Mouse (Mus musculus) cerebellum, adult 9-11 months (tissue): ENCODE data around the gene Rusc1.

Experiments
- DNase-seq: peaks from one replicate; pipeline ENCODE4 v3.0.0; 2022

The Rusc1 gene

GRCm38 (mm10) chr3:89093175-89093574 lies at the start of gene Rusc1:
Gene Rusc1, minus strand, starts transcription at chr3:89093311.
- DNase-seq, result peak; percentile 96

- no peak for DNase-seq
Observed at GRCm38 (mm10) chr3:89136365-89136764, 43.3 kb upstream of the Rusc1 start.

DNA sequence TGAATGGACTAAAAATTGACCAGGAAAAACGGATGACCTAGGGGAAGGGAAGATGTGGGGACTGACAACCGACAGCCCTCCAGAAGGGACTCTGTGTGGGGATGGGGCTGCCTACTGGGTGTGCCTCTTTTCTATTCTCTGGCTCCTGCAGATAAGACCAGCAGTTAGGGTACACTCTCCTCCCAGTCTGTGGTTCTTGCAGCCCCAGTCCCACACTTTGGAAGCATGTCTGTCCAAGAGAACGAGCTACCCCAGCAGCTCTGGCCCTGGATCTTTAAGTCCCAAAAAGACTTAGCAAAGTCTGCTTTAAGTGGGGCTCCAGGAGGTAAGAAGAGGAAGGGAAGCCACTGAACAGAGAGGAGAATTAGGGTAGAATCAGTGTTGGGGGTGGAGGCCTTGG lies 42.8 kb upstream of the Rusc1 start, which contains the start of gene Pklr:
TSS of gene Pklr (plus strand) at position 185 of the 400 bp plus-strand sequence.
- DNase-seq, result no peak

GRCm38 (mm10) chr3:89133752-89134151 lies 40.6 kb upstream of the Rusc1 start:
- DNase-seq, result no peak

- DNase-seq, result no peak
Observed at GRCm38 (mm10) chr3:89133063-89133450, 39.9 kb upstream of the Rusc1 start.

DNA sequence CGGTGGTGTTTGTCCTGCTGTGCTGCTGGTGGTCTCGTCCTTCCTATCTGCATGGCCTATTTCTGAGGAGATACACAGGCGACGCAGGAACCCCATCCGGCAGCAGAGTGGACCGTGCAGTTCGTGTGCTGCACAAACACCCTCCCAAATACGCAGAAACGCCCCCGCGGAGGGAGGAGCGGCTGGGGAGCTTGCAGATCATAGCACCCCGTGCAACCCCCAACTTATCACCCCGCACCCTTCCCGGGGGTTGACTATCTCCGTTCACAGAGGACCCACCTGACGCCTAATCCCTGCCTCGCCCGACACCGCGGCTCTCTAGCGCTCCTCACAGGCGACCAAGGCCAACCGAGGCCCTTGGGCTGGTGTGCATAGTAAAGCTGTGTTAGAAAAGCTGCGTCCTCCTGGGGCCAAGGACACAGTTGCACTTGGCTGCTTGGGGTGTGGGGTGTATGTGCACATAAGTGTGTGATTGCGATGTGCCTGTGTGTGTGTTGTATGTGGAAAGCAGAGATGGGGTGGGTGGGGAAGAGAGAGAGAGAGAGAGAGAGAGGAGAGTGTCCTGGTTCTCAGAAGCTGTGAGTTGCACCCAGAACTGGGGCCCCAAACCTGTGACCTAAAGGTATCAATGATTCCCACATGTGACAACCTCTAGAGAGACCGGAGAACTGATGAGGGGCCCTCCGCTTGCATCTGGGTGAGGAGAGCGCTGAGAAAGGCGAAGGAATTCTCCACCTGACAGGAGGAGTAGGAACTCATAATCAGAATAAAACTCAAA lies 39.4 kb upstream of the Rusc1 start:
- peak; percentile 56 for DNase-seq

DNA sequence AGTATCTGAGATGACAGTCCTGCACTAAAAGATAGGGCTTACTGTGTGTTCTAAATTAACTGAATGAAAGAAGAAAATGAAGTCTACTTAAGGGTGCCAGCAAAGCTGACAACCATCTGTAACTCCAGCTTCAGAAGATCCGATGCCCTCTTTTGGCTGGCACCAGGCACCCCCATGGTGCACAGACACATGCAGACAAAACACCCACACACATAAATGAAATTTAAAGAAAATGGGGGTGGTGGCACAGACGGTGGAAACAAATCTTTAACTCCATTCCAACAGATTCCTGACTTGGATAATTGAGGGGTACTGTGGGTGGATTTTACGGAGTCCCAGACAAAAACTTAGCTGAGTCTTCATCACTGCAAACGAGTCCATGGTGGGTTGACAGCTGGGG lies 38.7 kb upstream of the Rusc1 start:
- DNase-seq, result no peak

DNA sequence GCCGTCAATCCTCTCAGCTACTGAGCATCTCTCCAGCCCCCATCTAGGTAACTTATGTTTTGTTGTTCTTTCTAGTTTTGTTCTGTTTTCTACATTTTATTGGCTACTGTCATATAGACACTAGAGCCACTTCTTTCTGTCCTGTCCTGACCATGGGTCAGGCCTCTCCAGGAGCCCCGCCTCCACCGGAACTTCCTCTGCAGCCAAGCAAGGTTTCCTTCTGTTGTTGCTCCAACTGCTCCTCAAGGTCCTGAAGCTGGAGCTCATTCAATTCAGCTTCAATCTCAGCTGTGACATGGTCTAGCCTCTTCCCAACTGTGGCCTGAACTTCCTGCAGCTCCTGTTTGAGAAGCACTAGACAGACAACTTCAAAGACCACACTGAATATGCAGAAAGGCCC lies 36.8 kb upstream of the Rusc1 start:
- DNase-seq, result no peak

- no peak for DNase-seq
Observed at GRCm38 (mm10) chr3:89125981-89126380, 32.9 kb upstream of the Rusc1 start.

DNA sequence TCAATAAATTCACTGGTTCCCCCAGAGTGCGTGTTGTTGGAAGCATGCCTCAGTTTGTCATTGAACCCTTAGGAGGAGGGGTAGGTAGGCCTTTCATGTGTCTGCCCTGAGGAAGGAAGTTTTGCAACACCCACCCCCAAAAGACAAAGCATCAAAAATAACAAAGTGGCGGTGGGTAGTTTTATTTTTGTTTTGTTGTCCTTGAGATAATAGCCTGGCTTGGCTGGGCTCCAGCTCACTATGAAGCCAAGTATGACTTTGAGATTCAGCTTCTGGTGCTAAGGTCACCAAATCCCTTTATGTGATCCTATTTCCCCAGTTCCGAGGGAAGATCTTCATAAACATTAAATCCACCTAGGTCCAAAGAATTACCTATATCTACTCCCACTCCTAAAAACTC lies 31.1 kb upstream of the Rusc1 start:
- DNase-seq, result no peak

- no peak for DNase-seq
Observed at GRCm38 (mm10) chr3:89123313-89123712, 30.2 kb upstream of the Rusc1 start.

- peak; percentile 34 for DNase-seq
Observed at GRCm38 (mm10) chr3:89115522-89115921, 22.4 kb upstream of the Rusc1 start.

GRCm38 (mm10) chr3:89113058-89113457 lies 19.9 kb upstream of the Rusc1 start:
- no peak for DNase-seq

- DNase-seq, result no peak
Observed at GRCm38 (mm10) chr3:89108146-89108545, 15.0 kb upstream of the Rusc1 start.

DNA sequence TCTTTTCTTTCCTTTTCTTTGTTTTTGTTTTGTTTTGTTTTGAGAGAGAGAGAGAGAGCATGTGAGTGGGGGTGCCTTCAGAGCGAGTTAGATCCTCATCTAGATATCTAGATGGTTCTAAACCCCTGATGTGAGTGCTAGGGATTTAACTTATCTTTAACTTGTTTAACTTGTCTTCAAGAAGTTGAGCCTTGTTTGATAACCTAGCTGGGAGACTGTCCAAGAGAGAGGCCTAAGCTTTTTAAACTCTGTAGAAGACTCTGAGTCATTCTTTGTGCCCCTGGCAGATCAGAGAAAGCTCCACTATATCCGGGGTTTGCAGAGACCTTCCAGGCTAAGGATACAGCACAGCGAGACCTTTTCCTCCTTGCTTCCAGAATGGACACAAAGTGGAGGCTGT lies 14.4 kb upstream of the Rusc1 start:
- DNase-seq, result no peak

- DNase-seq, result no peak
Observed at GRCm38 (mm10) chr3:89106881-89107280, 13.8 kb upstream of the Rusc1 start.

- no peak for DNase-seq
Observed at GRCm38 (mm10) chr3:89103291-89103595, 10.1 kb upstream of the Rusc1 start.

DNA sequence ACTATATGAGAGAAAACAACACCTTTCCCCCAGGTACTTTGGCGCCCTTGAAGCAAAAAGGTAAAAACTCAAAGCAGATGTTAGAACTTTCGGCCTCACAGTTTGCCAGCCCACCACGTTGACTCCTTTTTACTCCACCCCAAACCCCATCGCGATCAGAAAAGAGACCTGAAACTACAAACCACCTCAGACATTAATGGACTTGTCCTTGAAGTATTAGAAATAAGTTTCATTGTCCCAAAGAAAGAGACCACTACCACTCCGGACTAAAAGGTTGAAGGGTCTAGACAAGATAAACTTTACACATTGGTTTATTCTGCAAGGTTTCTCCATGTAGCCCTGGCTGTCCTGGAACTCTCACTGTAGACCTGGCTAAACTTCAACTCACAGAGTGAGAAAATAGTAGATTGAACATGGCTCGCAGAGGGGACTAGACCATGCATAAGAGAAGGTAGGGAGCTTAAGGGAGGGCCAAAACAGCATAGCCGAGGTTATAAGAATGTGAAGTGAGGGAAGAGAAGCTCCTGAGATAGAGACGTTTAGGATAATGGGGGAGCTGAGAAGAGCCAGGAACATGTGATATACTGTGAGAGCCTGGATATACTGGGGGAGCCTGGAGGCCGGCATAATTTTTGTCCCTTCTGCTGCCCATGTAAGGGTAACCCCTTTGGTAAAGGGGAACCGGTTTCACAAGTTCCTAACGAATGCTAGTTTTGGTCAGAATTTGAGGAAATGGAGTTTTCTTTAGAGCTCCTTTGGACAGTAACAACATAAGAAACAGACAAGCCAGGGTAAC lies 9.6 kb upstream of the Rusc1 start:
- DNase-seq, result peak; percentile 28

DNA sequence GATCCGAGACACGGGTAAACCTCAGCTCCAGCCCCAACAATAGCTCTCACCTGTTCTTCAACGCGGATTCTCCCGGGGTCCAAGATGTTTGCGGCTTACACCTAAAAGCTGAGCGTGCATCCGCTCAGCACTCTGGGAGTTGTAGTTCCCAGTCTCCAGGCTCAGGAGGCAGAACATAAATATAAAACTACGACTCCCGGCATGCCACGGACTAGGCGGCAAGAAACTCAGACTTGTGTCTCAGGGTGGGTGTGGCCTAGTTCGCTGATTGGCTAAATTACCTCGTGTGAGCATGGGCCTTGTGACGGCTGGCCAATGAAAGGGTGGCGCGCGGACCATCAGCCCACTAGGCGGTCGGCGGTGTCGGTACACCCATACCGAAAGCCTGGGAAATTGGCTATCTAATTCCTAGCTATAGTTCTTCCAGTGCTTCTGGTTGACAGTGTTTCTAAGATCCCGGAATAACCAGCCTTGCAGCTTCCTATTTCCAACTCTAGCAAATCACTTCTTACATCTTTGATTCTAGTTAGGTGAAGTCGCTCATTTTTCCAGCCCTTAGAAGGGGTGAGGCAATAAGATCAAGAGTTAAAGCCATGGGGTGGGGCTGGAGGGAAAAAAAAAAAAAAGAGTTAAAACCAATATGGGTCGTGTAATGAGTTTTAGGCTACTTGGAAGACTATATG lies 8.8 kb upstream of the Rusc1 start, which contains the start of gene Fdps:
TSS of gene Fdps (minus strand) at position 148 of the 683 bp plus-strand sequence.
- DNase-seq, result peak; percentile 99

DNA sequence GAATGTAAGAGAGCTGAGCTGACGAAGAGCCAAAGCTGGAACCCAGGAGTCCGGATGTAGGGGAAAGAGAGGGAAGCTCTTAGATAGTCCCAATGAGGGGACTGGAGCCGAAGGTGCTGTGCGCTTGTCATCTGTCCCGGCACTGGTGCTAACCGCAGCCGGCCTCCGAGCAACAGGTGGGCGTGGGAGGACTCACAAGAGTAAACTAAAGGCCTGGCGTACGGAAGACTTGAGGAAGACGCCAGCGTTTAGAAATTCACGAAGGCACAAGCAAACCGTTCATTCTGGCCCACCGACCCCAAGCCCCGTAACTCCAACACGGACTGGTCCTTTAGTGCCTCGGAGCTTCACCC lies 8.3 kb upstream of the Rusc1 start:
- no peak for DNase-seq

DNA sequence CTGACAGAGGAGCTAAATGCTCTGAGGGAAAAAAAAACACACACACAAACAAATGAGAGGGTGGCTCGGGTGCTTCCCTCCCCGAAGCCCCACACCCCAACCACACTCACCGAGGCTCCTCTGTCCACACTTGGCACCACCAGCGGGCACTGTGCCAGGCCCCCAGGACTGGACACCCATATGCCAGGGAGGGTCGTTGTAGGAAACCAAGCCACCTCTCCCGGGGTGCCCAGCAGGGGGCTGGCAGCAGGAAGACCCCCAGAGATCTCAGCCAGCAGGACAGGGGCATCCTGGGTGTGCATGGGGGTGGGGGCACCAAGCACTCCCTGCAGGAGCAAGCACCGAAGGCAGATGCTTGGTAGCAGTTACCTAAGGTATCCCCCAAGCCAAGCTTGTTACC lies 7.7 kb upstream of the Rusc1 start, which contains the start of gene Gm43738:
TSS of gene Gm43738 (minus strand) at position 289 of the 400 bp plus-strand sequence.
- peak; percentile 69 for DNase-seq

DNA sequence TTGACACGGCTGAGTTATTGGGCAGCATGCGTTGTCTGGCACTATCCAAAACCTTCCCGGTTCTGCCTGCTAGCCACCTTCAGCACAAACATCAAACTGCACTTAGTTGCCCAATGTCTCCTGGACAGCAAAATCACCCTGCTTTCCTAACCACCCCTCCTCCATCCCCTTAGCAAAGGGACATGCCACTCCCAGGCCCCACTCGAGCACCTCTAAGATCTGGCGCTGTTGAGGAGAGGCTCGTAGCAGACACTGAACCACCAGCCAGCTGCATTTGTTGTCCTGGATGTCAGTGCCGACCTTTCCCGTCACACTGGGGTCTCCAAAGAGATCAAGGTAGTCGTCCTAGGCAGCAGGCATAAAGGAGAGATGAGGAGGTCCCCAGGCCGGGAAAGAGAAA lies 910 bp upstream of the Rusc1 start:
- peak; percentile 54 for DNase-seq

GRCm38 (mm10) chr3:89092509-89093090 lies 511 bp downstream of the Rusc1 start:
- DNase-seq, result no peak
